Mouse (Mus musculus) embryonic facial prominence, embryonic 14.5 days (tissue): ENCODE measurements at regions not wholly inside any gene's neighbourhood (a gene's known extent, or its start where the extent isn't known, plus 50 kb on each side); places are given as distances from the start of the nearest gene placed in this dataset.

Experiments used
- ATAC-seq: fragments of 200-750 bp; cut with Nextera tagmentation; 2 replicates; pipeline ENCODE4 v1.8.0; 2017; ENCODE audit warnings: low read depth, moderate number of reproducible peaks, moderate TSS enrichment
- DNase-seq: peaks from one replicate; pipeline ENCODE4 v3.0.0-alpha.2; 2015; ENCODE audit warnings: low spot score
- H3K27ac ChIP-seq: fragments of 300-500 bp; sonication (generic); replicated peaks from 2 replicates; pipeline ENCODE4 v1.5.1; 2014; ENCODE audit warnings: low read depth, mild to moderate bottlenecking, low read length, moderate library complexity
- H3K27me3 ChIP-seq: fragments of 300-500 bp; sonication (generic); replicated peaks from 2 replicates; pipeline ENCODE4 v1.6.1; 2014; ENCODE audit warnings: low read length; ENCODE audit not compliant: control insufficient read depth, insufficient read depth
- H3K36me3 ChIP-seq: fragments of 300-500 bp; sonication (generic); 2 replicates; pipeline ENCODE4 v1.6.1; 2014; ENCODE audit warnings: low read length, mixed read lengths; ENCODE audit not compliant: control insufficient read depth, insufficient read depth
- H3K4me1 ChIP-seq: fragments of 300-500 bp; sonication (generic); 2 replicates; pipeline ENCODE4 v1.6.1; 2014; ENCODE audit warnings: antibody characterized with exemption, low read length; ENCODE audit not compliant: control insufficient read depth, insufficient read depth
- H3K4me2 ChIP-seq: fragments of 300-500 bp; sonication (generic); 2 replicates; pipeline ENCODE4 v1.6.1; 2014; ENCODE audit warnings: low read depth, mild to moderate bottlenecking, low read length, moderate library complexity, mixed read lengths
- H3K4me3 ChIP-seq: fragments of 300-500 bp; sonication (generic); 2 replicates; pipeline ENCODE4 v1.5.1; 2014; ENCODE audit warnings: low read depth, mild to moderate bottlenecking, low read length
- H3K9ac ChIP-seq: fragments of 300-500 bp; sonication (generic); 2 replicates; pipeline ENCODE4 v1.6.1; 2014; ENCODE audit warnings: low read depth, mild to moderate bottlenecking, low read length, moderate library complexity, mixed read lengths
- H3K9me3 ChIP-seq: fragments of 300-500 bp; sonication (generic); 2 replicates; pipeline ENCODE4 v1.6.1; 2016; ENCODE audit warnings: low read length; ENCODE audit not compliant: control insufficient read depth
- WGBS: fragments of 180-500 bp; shearing (Covaris S2); extraction: QIAGEN DNeasy Blood & Tissue Kit; methylation state at CpG from one replicate; pipeline ENCODE4 v1.1.7; 2014; 5-methylcytosine and 5-hydroxymethylcytosine counted together

GRCm38 (mm10) chr5:47317506-47317905 lies 665.4 kb upstream of the Slit2 start:
- no peaks in the 10 kb centered on the region for H3K36me3 ChIP-seq
- H3K4me2 ChIP-seq = no peak overlapping the region
- H3K4me1 ChIP-seq = no peaks in the 10 kb centered on the region
- DNase-seq = no peak
- no peaks in the 10 kb centered on the region for H3K9me3 ChIP-seq
- 67% methylated on average over 4 of the region's 4 CpGs for WGBS
- H3K27me3 ChIP-seq = no peaks in the 10 kb centered on the region
- H3K9ac ChIP-seq = no peak overlapping the region
- no peak overlapping the region for H3K27ac ChIP-seq
- H3K4me3 ChIP-seq = no peak overlapping the region
- ATAC-seq = no peak

GRCm38 (mm10) chr5:47318147-47318546 lies 664.8 kb upstream of the Slit2 start:
- 32% methylated on average over 1 of the region's 1 CpGs for WGBS
- DNase-seq = no peak
- Histone ChIP-seq H3K4me1 (no peaks in the 10 kb centered on the region), H3K27ac (no peak overlapping the region), H3K4me2 (no peak overlapping the region), H3K9me3 (no peaks in the 10 kb centered on the region), H3K9ac (no peak overlapping the region), H3K27me3 (no peaks in the 10 kb centered on the region), H3K36me3 (no peaks in the 10 kb centered on the region), H3K4me3 (no peak overlapping the region)
- ATAC-seq = no peak

GRCm38 (mm10) chr5:47322511-47323167 lies 660.3 kb upstream of the Slit2 start:
- Histone ChIP-seq H3K4me3 (no peak overlapping the region), H3K27ac (no peak overlapping the region), H3K4me2 (no peak overlapping the region), H3K4me1 (no peaks in the 10 kb centered on the region), H3K36me3 (no peaks in the 10 kb centered on the region), H3K9me3 (no peaks in the 10 kb centered on the region), H3K9ac (no peak overlapping the region), H3K27me3 (no peaks in the 10 kb centered on the region)
- no peak for ATAC-seq
- WGBS = 36% methylated on average over 2 of the region's 2 CpGs
- DNase-seq = no peak

- Histone ChIP-seq H3K9ac (no peak overlapping the region), H3K4me1 (no peaks in the 10 kb centered on the region), H3K36me3 (no peaks in the 10 kb centered on the region), H3K27ac (no peak overlapping the region), H3K9me3 (no peaks in the 10 kb centered on the region), H3K27me3 (no peaks in the 10 kb centered on the region), H3K4me3 (no peak overlapping the region), H3K4me2 (no peak overlapping the region)
- 59% methylated on average over 3 of the region's 3 CpGs for WGBS
- ATAC-seq (no peak), DNase-seq (no peak)
Measured at GRCm38 (mm10) chr5:47334299-47334698, 648.6 kb upstream of the Slit2 start.

- Histone ChIP-seq H3K9me3 (no peaks in the 10 kb centered on the region), H3K27me3 (no peaks in the 10 kb centered on the region), H3K4me3 (no peak overlapping the region), H3K4me1 (no peaks in the 10 kb centered on the region), H3K36me3 (no peaks in the 10 kb centered on the region), H3K4me2 (no peak overlapping the region), H3K9ac (no peak overlapping the region), H3K27ac (no peak overlapping the region)
- 77% methylated on average over 1 of the region's 1 CpGs for WGBS
- ATAC-seq (no peak), DNase-seq (peak; percentile 44)
Measured at GRCm38 (mm10) chr5:47336511-47336910, 646.4 kb upstream of the Slit2 start.

- no peaks in the 10 kb centered on the region for H3K27me3 ChIP-seq
- ATAC-seq (no peak), DNase-seq (no peak)
- no peak overlapping the region for H3K4me3 ChIP-seq
- no peaks in the 10 kb centered on the region for H3K36me3 ChIP-seq
- H3K4me1 ChIP-seq = no peaks in the 10 kb centered on the region
- no peaks in the 10 kb centered on the region for H3K9me3 ChIP-seq
- H3K9ac ChIP-seq = no peak overlapping the region
- WGBS = 84% methylated on average over 6 of the region's 6 CpGs
- no peak overlapping the region for H3K27ac ChIP-seq
- H3K4me2 ChIP-seq = no peak overlapping the region
Measured at GRCm38 (mm10) chr5:47339807-47340206, 643.1 kb upstream of the Slit2 start.

- Histone ChIP-seq H3K9me3 (no peaks in the 10 kb centered on the region), H3K9ac (no peak overlapping the region), H3K27ac (no peak overlapping the region), H3K4me1 (no peaks in the 10 kb centered on the region), H3K4me3 (no peak overlapping the region), H3K4me2 (no peak overlapping the region), H3K27me3 (no peaks in the 10 kb centered on the region), H3K36me3 (no peaks in the 10 kb centered on the region)
- WGBS = 88% methylated on average over 4 of the region's 4 CpGs
- no peak for ATAC-seq
- no peak for DNase-seq
Measured at GRCm38 (mm10) chr5:47370184-47370583, 612.8 kb upstream of the Slit2 start.

- H3K27me3 ChIP-seq = no peaks in the 10 kb centered on the region
- H3K4me3 ChIP-seq = no peak overlapping the region
- no peak overlapping the region for H3K27ac ChIP-seq
- 38% methylated on average over 1 of the region's 1 CpGs for WGBS
- no peak for DNase-seq
- no peak for ATAC-seq
- H3K9ac ChIP-seq = no peak overlapping the region
- no peaks in the 10 kb centered on the region for H3K9me3 ChIP-seq
- H3K4me1 ChIP-seq = no peaks in the 10 kb centered on the region
- no peaks in the 10 kb centered on the region for H3K36me3 ChIP-seq
- H3K4me2 ChIP-seq = no peak overlapping the region
Measured at GRCm38 (mm10) chr5:47385930-47386329, 597.0 kb upstream of the Slit2 start.

GRCm38 (mm10) chr5:47386750-47387149 lies 596.2 kb upstream of the Slit2 start:
- 82% methylated on average over 5 of the region's 5 CpGs for WGBS
- Histone ChIP-seq H3K36me3 (no peaks in the 10 kb centered on the region), H3K9ac (no peak overlapping the region), H3K9me3 (no peaks in the 10 kb centered on the region), H3K4me1 (no peaks in the 10 kb centered on the region), H3K27me3 (no peaks in the 10 kb centered on the region), H3K27ac (no peak overlapping the region), H3K4me2 (no peak overlapping the region), H3K4me3 (no peak overlapping the region)
- DNase-seq (peak; percentile 2), ATAC-seq (no peak)
